Mouse (Mus musculus) G1E (cell line): ENCODE results near the gene Cib4. TPM values are rescaled to one million over a fixed set of nuclear protein-coding genes. Genes with fewer than 3 reads are reported as not detected.

Experiments
- ATAC-seq: 2 replicates; pipeline ENCODE4 v1.8.0; 2016; ENCODE audit warnings: mild to moderate bottlenecking; ENCODE audit not compliant: insufficient number of reproducible peaks, poor library complexity, low FRiP score, severe bottlenecking; ENCODE audit errors: extremely low read depth
- DNase-seq: peaks from one replicate; pipeline ENCODE4 v3.0.0; 2012; ENCODE audit warnings: low spot score
- H3K27me3 ChIP-seq: 2 replicates; pipeline ENCODE4 v1.6.1; 2012; ENCODE audit warnings: mild to moderate bottlenecking, low read length, inconsistent platforms; ENCODE audit not compliant: insufficient read depth
- H3K36me3 ChIP-seq: replicated peaks from 2 replicates; pipeline ENCODE3; 2012; ENCODE audit warnings: mild to moderate bottlenecking, inconsistent platforms
- H3K4me1 ChIP-seq: 2 replicates; pipeline ENCODE4 v1.6.1; 2012; ENCODE audit warnings: low read depth, low read length, inconsistent platforms, mixed read lengths; ENCODE audit not compliant: insufficient read depth
- H3K4me3 ChIP-seq: 2 replicates; pipeline ENCODE4 v1.5.1; 2012; ENCODE audit warnings: low read depth, mild to moderate bottlenecking, inconsistent platforms, low read length, moderate library complexity, mixed read lengths
- H3K9me3 ChIP-seq: replicated peaks from 2 replicates; pipeline ENCODE4 v1.6.1; 2012; ENCODE audit warnings: inconsistent platforms
- CTCF ChIP-seq: IDR thresholded peaks from 2 replicates; pipeline ENCODE4 v1.5.1; 2012; ENCODE audit warnings: low read depth, low read length, inconsistent platforms, mixed read lengths
- GATA1 ChIP-seq: IDR thresholded peaks from 2 replicates; pipeline ENCODE4 v1.6.1; 2012; ENCODE audit warnings: borderline replicate concordance, low read length, inconsistent platforms, mixed read lengths
- GATA2 ChIP-seq: IDR thresholded peaks from 2 replicates; pipeline ENCODE4 v1.6.1; 2012; ENCODE audit warnings: low read depth, low read length, inconsistent platforms, borderline replicate concordance
- POLR2AphosphoS5 ChIP-seq: IDR thresholded peaks from 2 replicates; pipeline ENCODE4 v1.6.1; 2012; ENCODE audit warnings: low read depth, low read length, inconsistent platforms; ENCODE audit not compliant: insufficient replicate concordance
- TAL1 ChIP-seq: conservative IDR thresholded peaks from 2 replicates; pipeline ENCODE4 v1.6.1; 2012; ENCODE audit warnings: low read depth, low read length, inconsistent platforms, mixed read lengths
- polyA plus RNA-seq: library from polyadenylated mRNA; stranded (reverse); fragments of >175 nt; gene quantifications from 2 replicates; pipeline ENCODE4 v1.2.3, GENCODE M21; 2012
- total RNA-seq, 2 experiments: library from RNA; stranded (forward) in 1 of 2; stranded (reverse) in 1 of 2; fragments of 200-1000 nt in 1 of 2; fragments of >200 nt in 1 of 2; fragmentation: Nextera tagmentation in 1 of 2; gene quantifications; 2 replicates each; pipeline ENCODE4 v1.2.3; 2014 to 2017

Cib4 gene
- total and polyA plus RNA-seq, 3 experiments = not detected

DNA sequence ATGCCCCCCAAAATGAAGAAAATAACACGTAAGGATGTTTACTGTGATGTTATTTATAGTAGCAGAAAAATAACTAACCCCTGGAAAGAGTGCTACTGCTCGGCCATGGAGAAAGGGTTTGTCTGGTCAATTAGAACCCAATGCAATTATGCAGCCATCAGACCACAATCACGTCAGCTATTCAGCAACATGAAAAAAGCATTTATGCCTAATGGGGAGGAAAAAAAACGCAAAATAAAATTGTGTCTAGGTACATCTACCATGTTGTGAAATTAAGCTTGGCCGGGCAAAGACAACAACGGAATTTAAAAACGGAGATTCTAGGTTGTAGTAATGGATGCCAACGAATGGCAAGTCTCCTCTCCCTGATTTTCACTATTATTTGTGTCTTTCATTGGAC is 23.2 kb downstream of the Cib4 start:
- DNase-seq (no peak), ATAC-seq (no peak)
- peaks cover 12% of the 10 kb centered on the region; the same call in 1 of the 2 replicates for H3K27me3 ChIP-seq
- no peak for TF ChIP-seq TAL1
- TF ChIP-seq CTCF = no peak
- no peak for TF ChIP-seq GATA2
- no peak for TF ChIP-seq POLR2AphosphoS5
- TF ChIP-seq GATA1 = no peak
- H3K4me1 ChIP-seq = no peaks in the 10 kb centered on the region
- no peak overlapping the region for H3K4me3 ChIP-seq
- no peaks in the 10 kb centered on the region for H3K9me3 ChIP-seq
- no peaks in the 10 kb centered on the region for H3K36me3 ChIP-seq

DNA sequence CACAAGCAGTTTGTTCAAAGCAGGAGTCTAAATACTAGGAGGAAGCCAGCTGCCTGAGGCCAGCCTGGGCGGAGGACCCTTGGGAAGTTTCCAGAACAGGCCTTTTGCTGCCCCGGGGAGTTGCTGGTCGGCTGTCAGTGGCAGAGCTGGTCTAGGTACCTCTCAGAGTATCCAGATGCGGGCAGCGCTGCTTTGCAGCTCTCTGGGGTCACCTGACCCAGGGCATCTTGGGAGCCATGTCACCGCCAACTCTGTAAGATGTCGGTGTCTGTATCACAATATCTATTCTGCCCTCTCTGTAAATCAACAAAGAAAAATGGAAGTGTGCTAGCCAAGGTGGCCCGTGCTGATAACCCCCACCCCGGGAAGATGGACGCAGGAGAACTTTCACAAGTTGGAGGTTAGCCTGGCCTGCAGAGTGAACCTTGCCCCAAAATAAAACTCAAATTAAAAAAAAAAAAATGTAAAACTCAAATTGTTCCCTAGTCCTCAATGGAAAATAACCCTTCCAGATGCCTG is 25.4 kb downstream of the Cib4 start:
- Histone ChIP-seq H3K4me3 (no peak overlapping the region), H3K27me3 (peaks cover 6% of the 10 kb centered on the region; the same call in 1 of the 2 replicates), H3K36me3 (no peaks in the 10 kb centered on the region), H3K9me3 (no peaks in the 10 kb centered on the region), H3K4me1 (no peaks in the 10 kb centered on the region)
- no peak for TF ChIP-seq GATA1
- no peak for TF ChIP-seq TAL1
- no peak for TF ChIP-seq GATA2
- no peak for TF ChIP-seq POLR2AphosphoS5
- TF ChIP-seq CTCF = no peak
- ATAC-seq = no peak
- DNase-seq = no peak

DNA sequence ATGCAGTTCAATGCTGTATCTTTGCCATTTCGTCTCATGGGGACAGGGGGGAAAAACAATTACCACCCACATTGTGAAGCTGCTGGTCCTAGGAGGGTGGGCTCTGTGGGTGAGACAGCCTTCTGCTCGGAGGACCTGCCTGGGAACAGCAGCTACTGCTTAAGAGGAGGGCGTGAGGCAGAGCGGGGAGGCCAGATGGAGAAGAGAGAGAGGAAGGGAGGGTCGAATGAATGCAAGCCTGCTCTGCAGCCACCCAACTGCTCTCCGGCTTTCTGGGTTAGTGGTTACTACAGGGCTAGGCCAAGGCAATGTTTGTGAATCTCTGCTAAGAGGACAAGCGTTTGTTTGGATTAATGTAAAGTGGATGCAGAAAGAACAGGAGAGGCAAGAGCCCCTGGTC is 26.1 kb downstream of the Cib4 start:
- Histone ChIP-seq H3K4me1 (no peaks in the 10 kb centered on the region), H3K36me3 (no peaks in the 10 kb centered on the region), H3K9me3 (no peaks in the 10 kb centered on the region), H3K4me3 (no peak overlapping the region), H3K27me3 (peaks cover 6% of the 10 kb centered on the region; the same call in 1 of the 2 replicates)
- ATAC-seq (no peak), DNase-seq (no peak)
- TF ChIP-seq TAL1 (no peak), GATA1 (no peak), POLR2AphosphoS5 (no peak), GATA2 (no peak), CTCF (no peak)

DNA sequence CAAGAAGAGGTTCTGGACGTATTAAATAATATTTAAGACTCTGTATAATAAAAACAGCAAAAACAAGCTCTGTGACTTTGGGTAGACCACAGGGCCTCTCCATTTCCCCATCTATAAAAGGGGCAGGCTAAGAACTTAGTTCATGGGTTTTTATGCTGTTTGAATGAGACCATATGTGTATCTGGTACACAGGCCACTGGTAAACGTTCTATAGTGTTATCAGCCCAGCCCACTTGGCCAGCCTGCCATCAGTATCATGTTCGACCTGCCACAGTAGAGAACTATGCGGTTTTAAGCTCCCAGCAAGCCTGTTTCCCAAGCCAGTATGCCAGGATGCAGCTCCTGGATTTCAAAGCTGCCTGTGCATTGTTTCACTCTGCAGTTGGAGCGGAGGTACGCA is 27.1 kb downstream of the Cib4 start:
- H3K4me1 ChIP-seq = no peaks in the 10 kb centered on the region
- no peaks in the 10 kb centered on the region for H3K36me3 ChIP-seq
- peaks cover 10% of the 10 kb centered on the region for H3K27me3 ChIP-seq
- ATAC-seq = no peak
- TF ChIP-seq GATA2 (no peak), CTCF (no peak), POLR2AphosphoS5 (no peak), TAL1 (no peak), GATA1 (no peak)
- no peaks in the 10 kb centered on the region for H3K9me3 ChIP-seq
- DNase-seq = no peak
- no peak overlapping the region for H3K4me3 ChIP-seq

DNA sequence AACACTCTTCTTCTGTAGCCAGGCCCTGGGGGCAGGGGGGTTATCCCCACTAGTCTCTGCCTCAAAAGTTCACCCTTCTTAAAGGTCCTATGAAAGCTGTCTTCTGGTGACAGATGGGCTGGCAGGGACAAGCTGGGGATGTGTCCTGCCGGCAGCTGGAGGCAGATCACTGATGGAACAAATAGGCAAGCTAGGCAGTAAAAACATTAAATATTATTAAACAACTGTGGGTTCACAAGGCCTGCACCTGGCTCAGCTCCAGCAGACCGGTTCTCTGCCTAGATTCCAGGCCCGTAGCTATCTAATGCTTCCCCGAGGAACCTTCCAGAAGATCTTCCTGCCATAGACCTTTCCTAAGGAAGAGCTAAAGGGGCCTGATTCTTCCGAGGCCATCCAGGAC is 27.5 kb downstream of the Cib4 start:
- Histone ChIP-seq H3K9me3 (no peaks in the 10 kb centered on the region), H3K36me3 (no peaks in the 10 kb centered on the region), H3K27me3 (peaks cover 10% of the 10 kb centered on the region), H3K4me3 (no peak overlapping the region), H3K4me1 (no peaks in the 10 kb centered on the region)
- TF ChIP-seq GATA1 (no peak), CTCF (no peak), POLR2AphosphoS5 (no peak), GATA2 (no peak), TAL1 (no peak)
- ATAC-seq (no peak), DNase-seq (no peak)

DNA sequence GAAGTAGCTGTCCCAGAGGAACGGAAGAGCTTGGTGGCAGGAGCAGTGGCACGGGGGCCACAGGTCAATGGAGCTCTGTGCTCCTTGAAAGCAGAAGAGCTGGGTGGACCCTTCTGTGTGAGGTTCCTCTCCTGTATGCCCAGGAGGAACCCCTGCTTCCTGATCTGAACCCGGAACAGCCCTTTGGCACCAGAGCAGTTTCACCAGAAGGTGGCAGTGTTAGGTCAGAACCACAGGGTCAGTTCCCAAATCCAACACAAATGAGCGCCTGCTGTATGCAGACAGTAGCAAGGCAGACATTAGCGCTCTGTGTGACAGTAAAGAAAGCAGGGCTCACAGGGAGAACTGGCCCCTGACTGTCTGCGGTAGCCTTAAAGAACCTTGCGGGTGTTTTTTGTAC is 29.3 kb downstream of the Cib4 start:
- H3K4me1 ChIP-seq = no peaks in the 10 kb centered on the region
- no peaks in the 10 kb centered on the region for H3K9me3 ChIP-seq
- no peak overlapping the region for H3K4me3 ChIP-seq
- ATAC-seq (no peak), DNase-seq (peak; percentile 21)
- TF ChIP-seq CTCF (no peak), GATA1 (no peak), GATA2 (no peak), TAL1 (no peak), POLR2AphosphoS5 (no peak)
- H3K36me3 ChIP-seq = no peaks in the 10 kb centered on the region
- H3K27me3 ChIP-seq = peaks cover 10% of the 10 kb centered on the region

DNA sequence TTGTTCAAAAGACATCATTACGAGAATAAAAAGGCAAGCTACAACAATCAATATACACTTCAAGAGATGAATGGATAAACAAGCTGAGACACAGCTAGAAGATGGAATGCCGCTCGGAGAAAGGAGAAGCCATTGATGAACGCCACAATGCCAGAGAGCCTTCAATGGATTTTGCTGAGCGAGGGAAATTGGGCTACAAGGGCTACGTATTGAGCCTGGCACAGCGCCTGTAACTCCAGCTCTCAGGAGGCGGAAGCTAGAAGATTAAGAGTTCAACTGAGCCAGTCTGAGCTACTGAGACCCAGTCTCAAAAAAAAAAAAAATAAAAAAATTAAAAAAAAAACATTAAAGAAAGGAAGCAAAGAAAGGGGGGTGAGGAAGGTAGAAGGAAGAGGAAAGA is 32.5 kb downstream of the Cib4 start:
- TF ChIP-seq CTCF (no peak), GATA2 (no peak), TAL1 (no peak), GATA1 (no peak), POLR2AphosphoS5 (no peak)
- no peak overlapping the region for H3K4me3 ChIP-seq
- ATAC-seq (no peak), DNase-seq (no peak)
- H3K27me3 ChIP-seq = peaks cover 6% of the 10 kb centered on the region; the same call in 1 of the 2 replicates
- no peaks in the 10 kb centered on the region for H3K4me1 ChIP-seq
- H3K9me3 ChIP-seq = no peaks in the 10 kb centered on the region
- no peaks in the 10 kb centered on the region for H3K36me3 ChIP-seq
